Mouse (Mus musculus) cerebellum, postnatal 4 days (tissue): Measurements from ENCODE around the gene Mien1.

ENCODE experiments used
- DNase-seq, 2 experiments: peaks; one replicate each; pipeline ENCODE4 v3.0.0; 2022; ENCODE audit warnings: low spot score in 2 of 2, mixed read lengths in 1 of 2

Mien1 gene

GRCm38 (mm10) chr11:98428436-98428835 lies 10.4 kb downstream of the Mien1 start:
- DNase-seq: no peak

GRCm38 (mm10) chr11:98426592-98426991 lies 12.2 kb downstream of the Mien1 start:
- no peak for DNase-seq

GRCm38 (mm10) chr11:98418939-98419547 lies 19.7 kb downstream of the Mien1 start:
- no peak for DNase-seq

GRCm38 (mm10) chr11:98418273-98418672 lies 20.5 kb downstream of the Mien1 start:
- DNase-seq: no peak

- no peak for DNase-seq
Observed at GRCm38 (mm10) chr11:98417074-98417473, 21.7 kb downstream of the Mien1 start.

GRCm38 (mm10) chr11:98414162-98414561 lies 24.6 kb downstream of the Mien1 start:
- no peak for DNase-seq

- DNase-seq: no peak
Observed at GRCm38 (mm10) chr11:98413731-98414130, 25.1 kb downstream of the Mien1 start.

GRCm38 (mm10) chr11:98412797-98413301 lies 25.9 kb downstream of the Mien1 start:
- no peak for DNase-seq

- peak in 1 of 2 experiments; percentile 22 for DNase-seq
Observed at GRCm38 (mm10) chr11:98412273-98412796, 26.5 kb downstream of the Mien1 start, which contains the start of gene Erbb2. Erbb2 (plus strand) TSS chr11:98412470.

GRCm38 (mm10) chr11:98409341-98409822 lies 29.4 kb downstream of the Mien1 start:
- no peak for DNase-seq

GRCm38 (mm10) chr11:98408872-98409271 lies 29.9 kb downstream of the Mien1 start:
- no peak for DNase-seq

GRCm38 (mm10) chr11:98406621-98407020 lies 32.2 kb downstream of the Mien1 start:
- DNase-seq: no peak

GRCm38 (mm10) chr11:98400816-98401215 lies 38.0 kb downstream of the Mien1 start:
- no peak for DNase-seq

- DNase-seq: peak; percentile 74 to 87
Observed at GRCm38 (mm10) chr11:98400161-98400726, 38.5 kb downstream of the Mien1 start, which contains the start of gene Pgap3. Pgap3 (minus strand) TSS chr11:98400490.

- no peak for DNase-seq
Observed at GRCm38 (mm10) chr11:98397946-98398345, 40.8 kb downstream of the Mien1 start.

GRCm38 (mm10) chr11:98395041-98395440 lies 43.8 kb downstream of the Mien1 start:
- DNase-seq: no peak

- no peak for DNase-seq
Observed at GRCm38 (mm10) chr11:98394301-98394700, 44.5 kb downstream of the Mien1 start.

GRCm38 (mm10) chr11:98393317-98393716 lies 45.5 kb downstream of the Mien1 start:
- no peak for DNase-seq

GRCm38 (mm10) chr11:98392645-98393044 lies 46.1 kb downstream of the Mien1 start:
- DNase-seq: no peak

- DNase-seq: no peak
Observed at GRCm38 (mm10) chr11:98392034-98392433, 46.8 kb downstream of the Mien1 start.

GRCm38 (mm10) chr11:98390141-98390540 lies 48.6 kb downstream of the Mien1 start:
- no peak for DNase-seq

GRCm38 (mm10) chr11:98389221-98389780 lies 49.5 kb downstream of the Mien1 start:
- DNase-seq: no peak

- DNase-seq: no peak
Observed at GRCm38 (mm10) chr11:98388282-98388681, 50.5 kb downstream of the Mien1 start.
